Mouse (Mus musculus) left cerebral cortex, adult 11 months (tissue): ENCODE measurements at regions not wholly inside any gene's neighbourhood (a gene's known extent, or its start where the extent isn't known, plus 50 kb on each side); places are given as distances from the start of the nearest gene placed in this dataset.
"Not testable (repeated sequence)": the region's sequence is repeated elsewhere in the genome, so short reads cannot be mapped to it uniquely, and the experiment has no call there.

Experiments used
- DNase-seq: peaks from one replicate; pipeline ENCODE4 v3.0.0; 2022; ENCODE audit warnings: low spot score

GRCm38 (mm10) chr12:106308956-106309610, 299.1 kb downstream of the Vrk1 start:
- no peak for DNase-seq

DNA sequence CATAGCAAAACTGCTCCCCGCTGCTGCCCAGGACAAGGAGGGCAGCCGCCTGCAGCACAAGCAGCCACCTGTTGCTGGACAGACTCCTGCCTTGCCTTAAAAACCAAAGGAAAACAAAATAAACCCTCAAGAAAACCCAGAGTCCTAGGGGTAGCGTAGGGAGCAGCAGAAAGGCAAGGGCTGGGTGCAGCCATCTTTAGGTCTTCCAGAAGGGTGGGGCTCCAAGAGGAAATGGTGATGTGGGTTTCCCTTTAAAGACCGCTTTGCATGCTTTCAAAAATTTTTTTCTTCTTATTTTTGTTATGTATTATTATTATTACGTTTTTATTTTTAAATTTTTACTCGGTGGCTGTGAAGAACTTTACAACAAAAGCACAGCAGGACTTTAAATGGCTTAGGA, 300.1 kb downstream of the Vrk1 start:
- no peak for DNase-seq

- DNase-seq: no peak
Measured at GRCm38 (mm10) chr12:106310585-106311319, 300.7 kb downstream of the Vrk1 start.

DNA sequence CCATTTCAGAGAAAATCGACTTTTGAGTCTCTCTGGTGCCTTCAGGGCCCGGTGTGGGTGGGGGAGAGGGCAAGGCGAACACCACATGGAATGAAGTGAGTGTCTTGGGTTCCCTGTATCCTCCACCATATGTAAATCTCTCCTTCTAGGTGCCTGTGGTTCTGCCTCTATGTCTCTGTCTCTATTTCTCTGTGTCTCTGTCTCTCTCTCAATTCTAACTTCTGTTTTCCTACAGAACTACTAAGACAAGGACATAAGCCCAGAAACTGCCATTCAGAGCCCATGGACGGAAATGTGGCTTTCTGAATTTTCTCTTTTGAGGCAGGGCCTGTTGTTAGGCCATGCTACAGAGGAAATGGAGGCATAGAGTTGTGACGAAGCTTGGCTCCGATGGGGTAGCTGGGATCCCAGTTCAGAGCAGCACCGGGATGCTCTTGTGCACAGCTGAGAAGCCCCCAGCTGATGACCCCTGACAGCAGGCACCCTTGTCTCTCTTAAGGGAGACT, 301.3 kb downstream of the Vrk1 start:
- DNase-seq: no peak

DNA sequence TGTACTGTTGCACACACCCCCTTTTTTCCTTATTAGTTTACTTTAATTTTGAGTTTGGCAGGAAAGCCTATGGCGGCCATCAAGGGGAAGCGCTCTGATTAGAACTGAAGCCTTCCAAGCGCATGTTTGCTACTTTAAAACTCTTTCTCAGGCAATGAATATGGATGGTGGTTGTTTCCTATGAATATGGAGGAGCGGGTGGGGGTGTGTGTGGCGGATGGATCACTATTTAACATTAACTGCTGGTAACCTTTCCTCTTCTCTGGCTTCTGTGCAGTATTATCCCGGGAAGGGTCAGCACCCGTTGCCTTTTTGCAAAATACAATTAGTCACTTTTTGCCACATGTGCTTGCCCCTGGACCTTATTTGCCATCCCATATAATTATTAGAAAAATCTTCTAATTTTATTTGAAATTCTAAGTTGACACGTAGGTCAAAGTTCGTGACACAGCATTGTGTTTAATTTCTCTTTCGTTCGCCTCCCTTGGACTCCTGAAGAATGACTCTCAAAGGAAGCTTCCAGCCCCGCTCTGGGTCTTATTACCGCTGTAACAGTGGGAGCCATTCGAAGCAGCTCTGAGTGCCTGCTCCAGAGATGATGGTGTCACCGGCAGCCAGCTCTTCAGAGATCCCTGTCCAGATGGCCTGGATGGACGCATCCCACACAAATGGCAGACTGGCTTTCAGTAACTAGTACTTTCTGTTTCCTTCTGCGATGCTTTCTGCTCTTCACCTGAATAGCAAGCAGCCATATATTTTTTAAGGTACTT, 302.0 kb downstream of the Vrk1 start:
- no peak for DNase-seq

GRCm38 (mm10) chr12:106317738-106318137, 307.7 kb downstream of the Vrk1 start:
- no peak for DNase-seq

- no peak for DNase-seq
Measured at GRCm38 (mm10) chr12:106321511-106321910, 311.5 kb downstream of the Vrk1 start.

- DNase-seq: no peak
Measured at GRCm38 (mm10) chr12:106326611-106327010, 316.6 kb downstream of the Vrk1 start.

DNA sequence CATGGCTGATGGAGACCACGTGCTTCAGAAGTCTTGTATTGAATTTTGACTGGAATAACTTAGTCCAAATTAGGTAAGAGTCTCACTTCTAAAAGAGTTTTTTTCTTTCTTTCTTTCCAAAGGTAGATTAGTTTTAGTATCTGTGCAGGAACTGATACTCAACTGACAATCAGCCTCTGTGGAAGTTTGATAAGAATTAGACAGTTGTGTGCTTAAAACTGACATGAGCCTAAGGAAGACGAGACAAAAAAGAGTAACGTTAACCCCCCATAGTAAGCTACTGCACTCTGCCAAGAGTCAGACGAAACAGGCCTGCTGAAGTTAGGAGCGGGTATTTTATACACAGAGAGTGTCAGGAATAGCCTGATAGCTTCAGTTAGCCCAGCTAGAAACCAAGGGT, 317.3 kb downstream of the Vrk1 start:
- DNase-seq: no peak

GRCm38 (mm10) chr12:106357867-106358266, 347.8 kb downstream of the Vrk1 start:
- no peak for DNase-seq

DNA sequence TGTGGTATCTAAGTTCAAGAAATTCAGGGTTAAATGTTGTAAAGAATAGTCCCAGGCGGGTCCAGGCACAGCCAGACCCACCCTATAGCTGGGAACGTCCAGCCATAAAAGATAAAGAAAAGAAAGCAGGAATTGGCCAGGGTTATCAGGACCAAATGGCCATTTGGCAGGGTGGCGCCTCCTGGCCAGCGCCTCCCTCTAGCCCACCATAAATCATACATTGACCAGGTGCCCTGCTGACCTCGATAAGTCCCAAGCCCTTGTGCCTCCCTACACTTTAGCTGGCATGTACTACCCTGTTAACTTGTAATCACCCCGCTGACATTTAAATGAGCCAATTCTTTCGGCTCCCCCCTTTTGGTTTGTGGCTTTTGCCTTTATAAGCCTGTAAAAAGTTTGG, 351.6 kb downstream of the Vrk1 start:
- not testable (repeated sequence) for DNase-seq

- DNase-seq: no peak
Measured at GRCm38 (mm10) chr12:106374840-106375375, 364.9 kb downstream of the Vrk1 start.

GRCm38 (mm10) chr12:106375886-106376285, 365.9 kb downstream of the Vrk1 start:
- DNase-seq: no peak

GRCm38 (mm10) chr12:106376783-106377182, 366.8 kb downstream of the Vrk1 start:
- DNase-seq: no peak

GRCm38 (mm10) chr12:106377281-106377680, 367.3 kb downstream of the Vrk1 start:
- no peak for DNase-seq

- DNase-seq: no peak
Measured at GRCm38 (mm10) chr12:106377761-106378160, 367.7 kb downstream of the Vrk1 start.

DNA sequence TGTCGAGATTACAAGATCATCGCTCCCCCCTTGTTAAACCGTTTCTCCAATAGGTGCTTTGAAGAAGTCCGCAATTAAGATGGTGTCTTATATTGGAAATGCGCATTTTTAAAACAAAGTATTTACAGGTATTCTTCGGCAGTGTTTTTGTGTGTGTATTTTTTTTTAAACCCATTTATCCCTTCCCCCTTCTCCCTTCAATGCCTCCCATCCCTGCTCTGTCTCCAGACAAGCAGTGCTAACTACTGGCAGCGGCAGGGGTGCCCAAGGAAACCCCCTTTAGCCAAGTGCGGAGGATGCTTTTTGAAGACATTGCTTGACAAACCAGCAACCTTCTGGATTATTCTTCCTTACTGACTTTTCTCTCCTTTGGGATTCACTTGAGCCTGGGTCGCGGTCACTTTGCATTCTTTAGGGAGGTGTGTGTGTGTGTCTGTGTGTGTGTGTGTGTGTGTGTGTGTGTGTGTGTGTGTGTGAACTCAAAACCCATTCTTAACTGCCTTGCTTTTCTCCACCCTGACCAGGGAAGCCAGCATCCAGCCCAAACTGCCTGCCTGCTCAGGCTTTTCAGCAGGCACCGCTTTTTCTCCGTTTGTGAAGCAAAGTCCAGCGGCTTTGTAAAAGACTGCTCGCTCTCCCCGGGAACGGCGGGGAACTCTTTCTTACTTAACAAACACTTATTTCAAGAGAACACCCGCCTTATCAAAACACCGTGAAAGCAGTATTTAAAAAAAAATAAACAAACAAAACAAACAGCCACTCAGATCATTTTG, 368.5 kb downstream of the Vrk1 start:
- no peak for DNase-seq

DNA sequence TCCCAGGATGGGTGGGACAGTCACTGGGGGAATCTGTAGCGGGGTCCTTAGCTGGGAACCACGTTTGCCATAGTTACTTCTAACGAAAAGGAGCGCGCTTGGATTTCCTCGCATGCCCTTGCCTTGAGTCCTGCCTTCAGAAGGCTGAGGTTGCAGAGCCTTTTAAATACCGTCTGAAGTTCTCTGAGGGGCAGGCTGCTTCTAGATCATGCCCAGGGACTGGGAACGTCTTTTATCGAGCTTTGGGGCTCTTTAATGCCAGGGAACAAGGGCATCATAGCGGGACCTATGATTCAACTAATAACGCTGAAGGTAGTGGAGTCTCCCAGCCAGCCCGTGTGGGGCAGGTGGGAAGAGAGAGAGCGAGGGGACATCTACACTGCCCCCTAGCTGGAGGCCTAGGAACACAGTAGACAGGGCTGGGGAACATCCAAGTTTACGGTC, 369.1 kb downstream of the Vrk1 start:
- DNase-seq: no peak

DNA sequence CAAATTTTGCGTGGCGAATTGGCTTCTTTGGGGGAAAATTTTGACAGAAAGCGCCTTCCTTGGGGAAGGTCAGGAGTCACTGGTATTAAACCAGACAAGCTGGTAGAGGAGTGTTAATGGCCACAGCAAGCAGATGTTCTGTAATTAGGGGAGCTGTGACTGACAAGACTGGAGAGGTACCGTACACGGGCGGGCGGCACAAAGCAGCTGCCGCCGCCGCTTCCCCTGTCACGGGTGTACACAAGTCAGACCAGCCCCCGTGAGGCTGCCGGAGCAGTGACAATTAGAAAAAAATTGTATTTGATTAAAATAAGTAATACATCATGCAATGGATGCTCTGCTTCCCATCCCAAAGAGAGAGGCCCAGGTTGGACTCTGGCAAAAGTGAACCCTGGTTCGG, 369.8 kb downstream of the Vrk1 start:
- no peak for DNase-seq

DNA sequence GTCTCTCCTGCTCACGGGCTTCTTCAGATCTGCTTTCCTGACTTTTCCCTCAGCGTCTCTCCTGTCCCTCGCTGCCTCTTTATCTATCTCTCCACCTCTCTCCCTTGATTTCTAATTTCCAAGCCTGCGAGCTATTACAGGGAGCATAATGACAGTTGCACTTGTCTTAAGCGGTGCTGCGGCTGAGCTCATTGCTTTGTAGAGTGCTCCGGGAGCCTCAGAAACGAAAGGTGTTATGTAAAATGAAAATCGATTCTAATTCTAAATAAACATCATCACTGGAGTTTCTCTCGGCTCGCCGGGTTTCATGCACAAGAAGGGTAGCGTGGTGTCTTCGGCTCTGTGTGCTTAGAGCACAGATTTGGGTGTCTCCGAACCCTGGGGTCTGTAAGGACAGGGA, 371.8 kb downstream of the Vrk1 start:
- no peak for DNase-seq

GRCm38 (mm10) chr12:106389214-106389613, 379.2 kb downstream of the Vrk1 start:
- DNase-seq: no peak

GRCm38 (mm10) chr12:106392316-106392715, 382.3 kb downstream of the Vrk1 start:
- DNase-seq: no peak
